Mouse (Mus musculus): ENCODE measurements at regions not wholly inside any gene's neighbourhood (a gene's known extent, or its start where the extent isn't known, plus 50 kb on each side); places are given as distances from the start of the nearest gene placed in this dataset.

- Histone ChIP-seq H3K27me3 (ENCODE audit: insufficient read depth, low read length) (no peaks in the 10 kb centered on the region), H3K9me3 (replicated peaks) (peaks cover 56% of the 10 kb centered on the region), H3K4me3 (ENCODE audit: low read depth, low read length) (no peak overlapping the region), H3K36me3 (replicated peaks) (no peaks in the 10 kb centered on the region), H3K4me1 (ENCODE audit: insufficient read depth, low read depth, low read length) (no peaks in the 10 kb centered on the region)
- no peak for ATAC-seq (ENCODE audit: extremely low read depth, insufficient number of reproducible peaks, low FRiP score, poor library complexity, severe bottlenecking)
- no peak for TF ChIP-seq GATA2 (IDR thresholded peaks at IDR 0.05; ENCODE audit: borderline replicate concordance, low read depth, low read length)
- TF ChIP-seq TAL1 (conservative IDR thresholded peaks at IDR 0.05; ENCODE audit: low read depth, low read length): no peak
- TF ChIP-seq CTCF (IDR thresholded peaks at IDR 0.05; ENCODE audit: low read depth, low read length): no peak
- no peak for TF ChIP-seq GATA1 (IDR thresholded peaks at IDR 0.05; ENCODE audit: borderline replicate concordance, low read length)
- TF ChIP-seq POLR2AphosphoS5 (IDR thresholded peaks at IDR 0.05; ENCODE audit: insufficient replicate concordance, low read depth, low read length): no peak
- DNase-seq (ENCODE audit: low spot score): no peak
Measured at GRCm38 (mm10) chr11:71404361-71404760, 173.8 kb upstream of the Nlrp1b start.

GRCm38 (mm10) chr11:71407043-71407442 lies 176.5 kb upstream of the Nlrp1b start:
- Histone ChIP-seq H3K27me3 (ENCODE audit: insufficient read depth, low read length) (no peaks in the 10 kb centered on the region), H3K36me3 (replicated peaks) (no peaks in the 10 kb centered on the region), H3K9me3 (replicated peaks) (peaks cover 69% of the 10 kb centered on the region), H3K4me3 (ENCODE audit: low read depth, low read length) (no peak overlapping the region), H3K4me1 (ENCODE audit: insufficient read depth, low read depth, low read length) (no peaks in the 10 kb centered on the region)
- no peak for TF ChIP-seq CTCF (IDR thresholded peaks at IDR 0.05; ENCODE audit: low read depth, low read length)
- no peak for TF ChIP-seq GATA1 (IDR thresholded peaks at IDR 0.05; ENCODE audit: borderline replicate concordance, low read length)
- TF ChIP-seq POLR2AphosphoS5 (IDR thresholded peaks at IDR 0.05; ENCODE audit: insufficient replicate concordance, low read depth, low read length): no peak
- TF ChIP-seq GATA2 (IDR thresholded peaks at IDR 0.05; ENCODE audit: borderline replicate concordance, low read depth, low read length): no peak
- no peak for TF ChIP-seq TAL1 (conservative IDR thresholded peaks at IDR 0.05; ENCODE audit: low read depth, low read length)
- DNase-seq (ENCODE audit: low spot score) (no peak), ATAC-seq (ENCODE audit: extremely low read depth, insufficient number of reproducible peaks, low FRiP score, poor library complexity, severe bottlenecking) (no peak)

- Histone ChIP-seq H3K4me1 (ENCODE audit: insufficient read depth, low read depth, low read length) (no peaks in the 10 kb centered on the region), H3K36me3 (replicated peaks) (no peaks in the 10 kb centered on the region), H3K9me3 (replicated peaks) (peaks cover 74% of the 10 kb centered on the region), H3K4me3 (ENCODE audit: low read depth, low read length) (no peak overlapping the region), H3K27me3 (ENCODE audit: insufficient read depth, low read length) (no peaks in the 10 kb centered on the region)
- no peak for DNase-seq (ENCODE audit: low spot score)
- ATAC-seq (ENCODE audit: extremely low read depth, insufficient number of reproducible peaks, low FRiP score, poor library complexity, severe bottlenecking): no peak
- TF ChIP-seq GATA2 (IDR thresholded peaks at IDR 0.05; ENCODE audit: borderline replicate concordance, low read depth, low read length): no peak
- TF ChIP-seq POLR2AphosphoS5 (IDR thresholded peaks at IDR 0.05; ENCODE audit: insufficient replicate concordance, low read depth, low read length): no peak
- TF ChIP-seq CTCF (IDR thresholded peaks at IDR 0.05; ENCODE audit: low read depth, low read length): no peak
- no peak for TF ChIP-seq TAL1 (conservative IDR thresholded peaks at IDR 0.05; ENCODE audit: low read depth, low read length)
- TF ChIP-seq GATA1 (IDR thresholded peaks at IDR 0.05; ENCODE audit: borderline replicate concordance, low read length): no peak
Measured at GRCm38 (mm10) chr11:71409211-71409765, 178.8 kb upstream of the Nlrp1b start.

GRCm38 (mm10) chr11:71410582-71410981 lies 180.0 kb upstream of the Nlrp1b start:
- DNase-seq (ENCODE audit: low spot score) (no peak), ATAC-seq (ENCODE audit: extremely low read depth, insufficient number of reproducible peaks, low FRiP score, poor library complexity, severe bottlenecking) (no peak)
- peaks cover 76% of the 10 kb centered on the region for H3K9me3 ChIP-seq (replicated peaks)
- H3K4me3 ChIP-seq (ENCODE audit: low read depth, low read length): no peak overlapping the region
- no peaks in the 10 kb centered on the region for H3K27me3 ChIP-seq (ENCODE audit: insufficient read depth, low read length)
- H3K4me1 ChIP-seq (ENCODE audit: insufficient read depth, low read depth, low read length): no peaks in the 10 kb centered on the region
- H3K36me3 ChIP-seq (replicated peaks): no peaks in the 10 kb centered on the region
- TF ChIP-seq GATA1 (IDR thresholded peaks at IDR 0.05; ENCODE audit: borderline replicate concordance, low read length) (no peak), CTCF (IDR thresholded peaks at IDR 0.05; ENCODE audit: low read depth, low read length) (no peak), GATA2 (IDR thresholded peaks at IDR 0.05; ENCODE audit: borderline replicate concordance, low read depth, low read length) (no peak), TAL1 (conservative IDR thresholded peaks at IDR 0.05; ENCODE audit: low read depth, low read length) (no peak), POLR2AphosphoS5 (IDR thresholded peaks at IDR 0.05; ENCODE audit: insufficient replicate concordance, low read depth, low read length) (no peak)

GRCm38 (mm10) chr11:71411958-71412357 lies 181.4 kb upstream of the Nlrp1b start:
- Histone ChIP-seq H3K4me3 (ENCODE audit: low read depth, low read length) (no peak overlapping the region), H3K9me3 (replicated peaks) (peaks cover 67% of the 10 kb centered on the region), H3K27me3 (ENCODE audit: insufficient read depth, low read length) (no peaks in the 10 kb centered on the region), H3K4me1 (ENCODE audit: insufficient read depth, low read depth, low read length) (no peaks in the 10 kb centered on the region), H3K36me3 (replicated peaks) (no peaks in the 10 kb centered on the region)
- DNase-seq (ENCODE audit: low spot score) (no peak), ATAC-seq (ENCODE audit: extremely low read depth, insufficient number of reproducible peaks, low FRiP score, poor library complexity, severe bottlenecking) (no peak)
- TF ChIP-seq GATA1 (IDR thresholded peaks at IDR 0.05; ENCODE audit: borderline replicate concordance, low read length) (no peak), CTCF (IDR thresholded peaks at IDR 0.05; ENCODE audit: low read depth, low read length) (no peak)

GRCm38 (mm10) chr11:71414403-71415140 lies 184.0 kb upstream of the Nlrp1b start:
- Histone ChIP-seq H3K36me3 (replicated peaks) (no peaks in the 10 kb centered on the region), H3K4me3 (ENCODE audit: low read depth, low read length) (no peak overlapping the region), H3K27me3 (ENCODE audit: insufficient read depth, low read length) (no peaks in the 10 kb centered on the region), H3K4me1 (ENCODE audit: insufficient read depth, low read depth, low read length) (no peaks in the 10 kb centered on the region), H3K9me3 (replicated peaks) (peaks cover 51% of the 10 kb centered on the region)
- TF ChIP-seq TAL1 (conservative IDR thresholded peaks at IDR 0.05; ENCODE audit: low read depth, low read length): no peak
- DNase-seq (ENCODE audit: low spot score) (no peak), ATAC-seq (ENCODE audit: extremely low read depth, insufficient number of reproducible peaks, low FRiP score, poor library complexity, severe bottlenecking) (no peak)
